Mouse (Mus musculus) heart, embryonic 11.5 days (tissue): Measurements from ENCODE around the gene Acer2. TPM values are rescaled to one million over a fixed set of nuclear protein-coding genes. Genes with fewer than 3 reads are reported as not detected.

Experiments used
- ATAC-seq: fragments of 200-750 bp; cut with Nextera tagmentation; replicated peaks from 2 replicates; pipeline ENCODE4 v1.8.0; 2017; ENCODE audit warnings: moderate library complexity; ENCODE audit not compliant: insufficient number of reproducible peaks, low FRiP score, low TSS enrichment
- H3K27ac ChIP-seq: fragments of 300-500 bp; sonication (generic); 2 replicates; pipeline ENCODE4 v1.5.1; 2014; ENCODE audit warnings: mild to moderate bottlenecking, low read depth, low read length
- H3K27me3 ChIP-seq: fragments of 300-500 bp; sonication (generic); 2 replicates; pipeline ENCODE4 v1.6.1; 2014; ENCODE audit warnings: mild to moderate bottlenecking, low read length, mixed read lengths; ENCODE audit not compliant: control insufficient read depth, insufficient read depth
- H3K36me3 ChIP-seq: fragments of 300-500 bp; sonication (generic); 2 replicates; pipeline ENCODE4 v1.6.1; 2014; ENCODE audit warnings: mild to moderate bottlenecking, low read length, moderate library complexity, mixed read lengths; ENCODE audit not compliant: control insufficient read depth, insufficient read depth
- H3K4me1 ChIP-seq: fragments of 300-500 bp; sonication (generic); 2 replicates; pipeline ENCODE4 v1.6.1; 2014; ENCODE audit warnings: low read length; ENCODE audit not compliant: control insufficient read depth, insufficient read depth
- H3K4me2 ChIP-seq: fragments of 300-500 bp; sonication (generic); 2 replicates; pipeline ENCODE4 v1.6.1; 2014; ENCODE audit warnings: mild to moderate bottlenecking, moderate library complexity
- H3K4me3 ChIP-seq: fragments of 300-500 bp; sonication (generic); 2 replicates; pipeline ENCODE4 v1.5.1; 2014; ENCODE audit warnings: low read depth, low read length
- H3K9ac ChIP-seq: fragments of 300-500 bp; sonication (generic); 2 replicates; pipeline ENCODE4 v1.6.1; 2014; ENCODE audit warnings: mild to moderate bottlenecking, low read depth, low read length, moderate library complexity
- H3K9me3 ChIP-seq: fragments of 300-500 bp; sonication (generic); replicated peaks from 2 replicates; pipeline ENCODE4 v1.6.1; 2016; ENCODE audit warnings: low read length; ENCODE audit not compliant: control insufficient read depth
- WGBS: fragments of 180-500 bp; shearing (Covaris S2); extraction: QIAGEN DNeasy Blood & Tissue Kit; methylation state at CpG from one replicate; pipeline ENCODE4 v1.1.7; 2014; ENCODE audit not compliant: insufficient replicate concordance; 5-methylcytosine and 5-hydroxymethylcytosine counted together
- polyA plus RNA-seq: library from polyadenylated mRNA; unstranded; fragments of >200 nt; fragmentation: Nextera tagmentation; extraction: Ambion mirVana; gene quantifications from 2 replicates; pipeline ENCODE4 v1.2.1, GENCODE M21; 2014

The Acer2 gene
- polyA plus RNA-seq, 1 experiment from 2014 or later, result 34.1 TPM

GRCm38 (mm10) chr4:86852813-86853590 is 21.2 kb upstream of the Acer2 start:
- Histone ChIP-seq H3K36me3 (peaks cover 26% of the 10 kb centered on the region), H3K9ac (no peak overlapping the region), H3K9me3 (no peaks in the 10 kb centered on the region), H3K27ac (0 out of 2 replicates have a peak overlapping the region, but pooled peaks have one; percentile 22), H3K4me1 (peaks cover 4% of the 10 kb centered on the region), H3K27me3 (no peaks in the 10 kb centered on the region), H3K4me2 (no peak overlapping the region), H3K4me3 (no peak overlapping the region)
- no peak for ATAC-seq
- 69% methylated on average over 4 of the region's 4 CpGs for WGBS

GRCm38 (mm10) chr4:86856304-86857112 is 17.7 kb upstream of the Acer2 start:
- 0 out of 2 replicates have a peak, but pooled peaks have one; percentile 2 for ATAC-seq

GRCm38 (mm10) chr4:86857113-86858069 is 16.8 kb upstream of the Acer2 start, which contains the start of gene Rps6:
Rps6 (minus strand) TSS chr4:86857412.
- under 1% methylated on average over 68 of the region's 68 CpGs for WGBS
- H3K4me3 ChIP-seq, result peak within 1 kb of the TSS; percentile 97
- ATAC-seq, result peak; percentile 96
- H3K4me2 ChIP-seq, result peak within 1 kb of the TSS; percentile 87
- no peaks in the 10 kb centered on the region for H3K9me3 ChIP-seq
- H3K27me3 ChIP-seq, result no peaks in the 10 kb centered on the region
- H3K4me1 ChIP-seq, result peaks cover 8% of the 10 kb centered on the region
- peak within 1 kb of the TSS; percentile 100 for H3K9ac ChIP-seq
- H3K36me3 ChIP-seq, result peaks cover 26% of the 10 kb centered on the region
- H3K27ac ChIP-seq, result peak within 1 kb of the TSS; percentile 95

More at GRCm38 (mm10) chr4:86856304-86857112, 17.7 kb upstream of the Acer2 start:
- H3K4me3 ChIP-seq, result peak overlapping the region; percentile 97
- H3K4me1 ChIP-seq, result peaks cover 8% of the 10 kb centered on the region
- no peaks in the 10 kb centered on the region for H3K27me3 ChIP-seq
- peak overlapping the region; percentile 95 for H3K27ac ChIP-seq
- peak overlapping the region; percentile 100 for H3K9ac ChIP-seq
- WGBS, result 2% methylated on average over 50 of the region's 50 CpGs
- H3K4me2 ChIP-seq, result peak overlapping the region; percentile 87
- peaks cover 26% of the 10 kb centered on the region for H3K36me3 ChIP-seq
- no peaks in the 10 kb centered on the region for H3K9me3 ChIP-seq

- H3K9me3 ChIP-seq, result no peaks in the 10 kb centered on the region
- H3K4me1 ChIP-seq, result peaks cover 8% of the 10 kb centered on the region
- peak overlapping the region; percentile 97 for H3K4me3 ChIP-seq
- no peaks in the 10 kb centered on the region for H3K27me3 ChIP-seq
- 55% methylated on average over 12 of the region's 12 CpGs for WGBS
- no peak for ATAC-seq
- peak overlapping the region; percentile 82 for H3K9ac ChIP-seq
- peak overlapping the region; percentile 87 for H3K4me2 ChIP-seq
- peaks cover 20% of the 10 kb centered on the region for H3K36me3 ChIP-seq
- H3K27ac ChIP-seq, result peak overlapping the region; percentile 95; the same call in 1 of the 2 replicates
Observed at GRCm38 (mm10) chr4:86858070-86858440, 16.1 kb upstream of the Acer2 start.

- H3K4me3 ChIP-seq, result no peak overlapping the region
- H3K9me3 ChIP-seq, result no peaks in the 10 kb centered on the region
- ATAC-seq, result no peak
- no peaks in the 10 kb centered on the region for H3K27me3 ChIP-seq
- no peak overlapping the region for H3K27ac ChIP-seq
- 84% methylated on average over 5 of the region's 5 CpGs for WGBS
- H3K4me2 ChIP-seq, result no peak overlapping the region
- no peak overlapping the region for H3K9ac ChIP-seq
- H3K4me1 ChIP-seq, result no peaks in the 10 kb centered on the region
- no peaks in the 10 kb centered on the region for H3K36me3 ChIP-seq
Observed at GRCm38 (mm10) chr4:86864087-86864486, 10.1 kb upstream of the Acer2 start.

- H3K4me2 ChIP-seq, result no peak overlapping the region
- H3K4me1 ChIP-seq, result no peaks in the 10 kb centered on the region
- H3K27me3 ChIP-seq, result 0 out of 2 replicates have a peak, but pooled peaks cover 4% of the 10 kb centered on the region
- no peak overlapping the region for H3K9ac ChIP-seq
- no peaks in the 10 kb centered on the region for H3K36me3 ChIP-seq
- H3K9me3 ChIP-seq, result no peaks in the 10 kb centered on the region
- no peak overlapping the region for H3K4me3 ChIP-seq
- H3K27ac ChIP-seq, result no peak overlapping the region
- ATAC-seq, result no peak
Observed at GRCm38 (mm10) chr4:86871988-86872387, 2.2 kb upstream of the Acer2 start.

- H3K27ac ChIP-seq, result no peak overlapping the region
- H3K27me3 ChIP-seq, result 0 out of 2 replicates have a peak, but pooled peaks cover 4% of the 10 kb centered on the region
- H3K9ac ChIP-seq, result no peak overlapping the region
- 63% methylated on average over 4 of the region's 4 CpGs for WGBS
- no peak for ATAC-seq
- no peaks in the 10 kb centered on the region for H3K4me1 ChIP-seq
- H3K4me3 ChIP-seq, result no peak overlapping the region
- no peaks in the 10 kb centered on the region for H3K36me3 ChIP-seq
- H3K4me2 ChIP-seq, result no peak overlapping the region
- no peaks in the 10 kb centered on the region for H3K9me3 ChIP-seq
Observed at GRCm38 (mm10) chr4:86873072-86873471, 1.1 kb upstream of the Acer2 start.

- Histone ChIP-seq H3K4me3 (no peak overlapping the region), H3K27ac (no peak overlapping the region), H3K4me1 (no peaks in the 10 kb centered on the region), H3K36me3 (no peaks in the 10 kb centered on the region), H3K9ac (no peak overlapping the region), H3K9me3 (no peaks in the 10 kb centered on the region), H3K27me3 (0 out of 2 replicates have a peak, but pooled peaks cover 4% of the 10 kb centered on the region), H3K4me2 (no peak overlapping the region)
- ATAC-seq, result no peak
- 68% methylated on average over 2 of the region's 2 CpGs for WGBS
Observed at GRCm38 (mm10) chr4:86879477-86879876, 5.3 kb downstream of the Acer2 start.
